Mouse (Mus musculus) thymus, postnatal 14 days (tissue): ENCODE measurements around the gene Ssr3.
"Not testable (repeated sequence)": the region's sequence is repeated elsewhere in the genome, so short reads cannot be mapped to it uniquely, and the experiment has no call there.

Experiments used
- DNase-seq: peaks from one replicate; pipeline ENCODE4 v3.0.0; 2021

Gene Ssr3

DNA sequence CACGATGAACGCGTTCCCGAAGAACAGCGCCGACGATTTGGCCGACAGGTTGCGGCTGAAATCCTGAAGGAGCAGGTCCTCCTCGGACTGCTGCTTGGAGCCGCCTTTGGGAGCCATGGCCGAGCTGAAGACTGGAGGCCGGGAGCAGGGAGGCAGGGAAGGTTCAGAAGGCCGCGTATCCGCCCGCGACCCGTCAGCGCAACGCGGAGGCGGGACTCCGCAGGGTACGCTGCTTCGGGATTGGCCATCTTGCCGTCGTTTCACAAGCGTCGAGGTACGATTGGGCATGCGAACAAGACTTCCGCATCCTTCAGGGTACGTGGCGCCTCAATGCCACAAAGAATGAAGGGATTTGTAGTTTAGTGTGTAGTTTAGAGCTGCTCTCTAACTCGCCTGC is at the start of gene Ssr3:
Ssr3 (minus strand) TSS at position 203 of the 397 bp plus-strand sequence.
- peak; percentile 96 for DNase-seq

GRCm38 (mm10) chr3:65441586-65442111 is 49.2 kb upstream of the Ssr3 start:
- DNase-seq: no peak

GRCm38 (mm10) chr3:65438511-65439228 is 46.2 kb upstream of the Ssr3 start:
- no peak for DNase-seq

DNA sequence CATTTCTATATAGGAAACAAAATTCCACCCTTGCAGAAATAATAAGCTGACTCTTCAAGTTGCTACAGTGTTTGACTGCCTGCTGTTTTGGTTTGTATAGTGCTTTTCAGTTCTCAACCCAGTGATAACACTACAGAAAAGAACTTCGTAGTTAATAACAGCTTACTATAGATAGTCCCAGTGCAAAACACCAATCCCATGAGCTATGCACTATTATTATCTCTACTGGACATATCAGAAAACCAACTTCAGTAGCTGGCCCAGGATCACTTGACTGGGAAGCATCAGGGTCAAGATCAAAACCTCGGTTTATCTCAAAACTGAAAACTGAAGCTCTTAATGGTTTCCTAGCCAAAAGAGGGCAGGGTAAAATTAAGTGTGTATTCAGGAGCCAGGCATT is 43.4 kb upstream of the Ssr3 start:
- no peak for DNase-seq

GRCm38 (mm10) chr3:65435101-65435571 is 42.7 kb upstream of the Ssr3 start:
- no peak for DNase-seq

- peak; percentile 19 for DNase-seq
These were observed 39.8 kb upstream of the Ssr3 start for GRCm38 (mm10) chr3:65432236-65432635.

DNA sequence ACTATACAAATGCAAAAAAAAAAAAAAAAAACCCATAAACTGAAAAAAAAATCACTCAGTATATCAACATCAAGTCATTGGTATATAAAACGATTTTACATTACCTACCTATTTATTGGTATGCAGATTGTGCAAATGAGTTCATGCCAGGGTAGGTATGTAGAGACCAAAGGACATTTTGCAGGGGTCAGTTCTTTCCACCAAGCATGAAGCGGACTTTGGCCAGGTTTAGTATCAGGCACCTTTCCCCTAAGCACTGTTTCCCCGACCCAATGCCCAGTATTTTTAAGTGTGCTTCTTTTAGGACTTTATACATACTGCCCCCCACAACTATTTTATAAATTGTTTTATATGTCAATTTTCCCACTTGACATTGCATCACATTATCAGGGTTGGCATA is 27.3 kb upstream of the Ssr3 start:
- DNase-seq: no peak

GRCm38 (mm10) chr3:65417913-65418594 is 25.6 kb upstream of the Ssr3 start:
- no peak for DNase-seq

DNA sequence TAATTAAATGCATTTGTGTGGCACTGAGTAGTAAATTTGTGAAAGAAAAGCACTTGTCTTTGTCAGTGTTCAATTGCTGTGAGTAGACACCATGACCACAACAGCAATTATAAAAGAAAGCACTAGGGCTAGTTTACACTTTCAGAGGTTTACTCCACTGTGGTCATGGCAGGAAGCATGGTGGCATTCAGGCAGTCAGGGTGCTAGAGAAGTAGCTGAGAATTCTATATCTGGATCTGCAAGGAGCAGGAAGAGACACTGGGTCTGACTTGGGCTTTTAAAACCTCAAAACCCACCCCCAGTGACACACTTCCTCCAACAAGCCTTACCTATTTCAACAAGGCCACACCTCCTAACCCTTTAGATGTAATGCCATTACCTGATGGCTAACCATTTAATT is 24.1 kb upstream of the Ssr3 start:
- DNase-seq: no peak

GRCm38 (mm10) chr3:65407891-65408290 is 15.5 kb upstream of the Ssr3 start:
- no peak for DNase-seq

- DNase-seq: no peak
These were observed 13.4 kb upstream of the Ssr3 start for GRCm38 (mm10) chr3:65405781-65406180.

- DNase-seq: no peak
These were observed 5.1 kb upstream of the Ssr3 start for GRCm38 (mm10) chr3:65397566-65397965.

- no peak for DNase-seq
These were observed 4.5 kb upstream of the Ssr3 start for GRCm38 (mm10) chr3:65396835-65397504.

DNA sequence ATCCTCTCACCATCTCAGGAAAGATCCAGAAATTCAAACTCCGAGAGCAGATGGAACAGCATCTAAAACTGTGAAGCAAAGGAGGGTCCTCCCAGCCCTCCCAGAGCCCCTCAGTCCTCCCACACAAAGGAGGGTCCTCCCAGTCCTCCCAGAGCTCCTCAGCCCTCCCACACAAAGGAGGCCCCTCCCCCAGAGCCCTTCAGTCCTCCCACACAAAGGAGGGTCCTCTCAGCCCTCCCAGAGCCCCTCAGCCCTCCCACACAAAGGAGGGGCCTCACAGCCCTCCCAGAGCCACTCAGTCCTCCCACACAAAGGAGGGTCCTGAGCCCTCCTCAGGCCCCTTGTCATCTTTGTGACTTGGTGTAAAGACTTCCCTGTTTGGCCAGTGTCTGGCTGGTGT is 2.7 kb upstream of the Ssr3 start:
- DNase-seq: not testable (repeated sequence)

DNA sequence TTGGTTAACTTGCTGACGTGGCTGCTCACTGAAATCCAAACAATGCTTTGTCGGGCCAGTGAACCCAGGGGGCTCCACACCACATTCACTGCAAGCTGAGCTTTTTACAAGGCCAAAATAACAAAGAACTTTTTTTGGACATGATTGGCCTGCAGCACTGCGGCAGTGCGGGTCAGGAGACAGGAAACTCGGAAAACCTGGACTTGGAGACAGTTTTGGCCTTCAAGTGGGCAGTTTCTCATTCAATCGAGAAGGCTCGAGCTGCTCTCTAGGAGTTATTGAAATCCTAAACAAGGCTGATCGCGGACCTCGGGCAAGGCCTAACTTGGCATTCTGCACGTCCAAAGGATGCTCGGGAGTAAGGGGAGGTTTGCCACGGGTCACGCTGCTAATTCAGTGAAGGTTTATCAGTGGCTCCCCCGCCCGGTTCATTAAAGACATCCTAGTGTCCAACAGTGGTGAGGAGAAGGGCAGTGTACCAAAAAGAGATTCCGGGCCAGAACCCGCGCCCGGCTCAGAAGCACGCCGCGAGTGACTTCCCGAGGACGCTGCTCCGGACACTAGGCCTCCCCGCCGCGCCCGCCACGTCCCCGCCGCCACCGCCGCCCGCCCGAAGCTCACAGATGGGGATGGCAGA is 521 bp downstream of the Ssr3 start:
- DNase-seq: peak; percentile 21

DNA sequence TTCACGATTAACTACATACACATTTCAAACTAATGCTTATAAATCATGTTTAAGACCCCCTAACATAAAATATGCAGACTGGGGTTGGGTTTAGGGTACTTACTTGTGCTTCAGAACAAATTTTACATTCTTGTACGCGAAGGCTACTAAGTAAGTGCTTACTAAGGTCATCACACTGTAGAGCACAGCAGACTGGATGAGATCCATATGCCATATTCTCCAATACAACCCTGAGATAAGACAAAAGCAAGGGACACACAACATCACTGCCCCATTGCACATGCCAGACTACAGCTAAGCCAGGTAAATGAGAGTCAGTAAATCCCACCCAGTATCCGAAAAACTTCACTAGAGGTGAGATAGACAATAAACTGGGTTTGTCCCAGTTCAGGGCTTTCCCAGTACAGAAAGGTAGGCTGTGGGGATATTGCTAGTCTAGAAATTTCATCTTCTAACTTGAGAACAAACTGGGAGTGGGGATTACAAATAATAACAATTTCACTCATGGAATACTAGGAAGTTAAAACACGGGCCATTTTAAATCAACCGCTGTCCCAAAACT is 1.1 kb downstream of the Ssr3 start:
- no peak for DNase-seq

DNA sequence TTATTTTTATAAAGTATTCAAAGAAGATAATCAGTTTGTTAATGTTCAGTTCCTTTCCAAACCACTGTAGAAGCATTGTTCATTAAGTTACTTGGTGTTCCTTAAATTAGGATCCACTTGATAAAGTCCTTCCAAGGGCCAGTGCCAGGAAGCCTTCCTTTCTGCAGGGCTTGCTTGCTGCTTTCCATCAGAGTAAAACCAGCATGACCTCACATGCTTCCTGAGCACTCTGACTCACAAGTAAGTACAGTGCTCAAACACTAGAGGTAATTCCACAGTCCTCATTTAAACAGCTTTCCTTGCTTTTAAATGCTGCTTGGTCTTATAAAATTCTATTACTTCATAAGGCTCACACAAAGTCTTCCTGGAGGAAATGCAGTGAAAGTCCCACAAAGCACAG is 6.7 kb downstream of the Ssr3 start:
- DNase-seq: no peak

DNA sequence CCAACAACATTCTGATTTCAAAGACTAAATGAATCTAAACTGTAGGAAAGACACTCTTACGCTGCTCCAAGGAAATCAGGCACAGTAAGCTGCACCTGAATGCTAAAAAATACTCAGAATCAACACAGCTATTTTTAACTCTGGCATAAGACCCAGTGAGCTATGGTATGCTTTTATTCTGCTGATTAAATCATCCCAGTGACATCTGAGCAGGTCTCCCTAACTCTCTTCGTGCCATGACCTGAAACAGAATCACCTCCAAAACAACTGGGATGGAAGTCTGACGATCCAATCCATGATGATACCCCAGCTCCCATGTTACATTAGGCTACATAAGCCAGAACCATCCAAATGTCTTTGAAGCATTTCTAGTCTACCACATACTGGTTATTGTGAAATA is 8.0 kb downstream of the Ssr3 start:
- no peak for DNase-seq

DNA sequence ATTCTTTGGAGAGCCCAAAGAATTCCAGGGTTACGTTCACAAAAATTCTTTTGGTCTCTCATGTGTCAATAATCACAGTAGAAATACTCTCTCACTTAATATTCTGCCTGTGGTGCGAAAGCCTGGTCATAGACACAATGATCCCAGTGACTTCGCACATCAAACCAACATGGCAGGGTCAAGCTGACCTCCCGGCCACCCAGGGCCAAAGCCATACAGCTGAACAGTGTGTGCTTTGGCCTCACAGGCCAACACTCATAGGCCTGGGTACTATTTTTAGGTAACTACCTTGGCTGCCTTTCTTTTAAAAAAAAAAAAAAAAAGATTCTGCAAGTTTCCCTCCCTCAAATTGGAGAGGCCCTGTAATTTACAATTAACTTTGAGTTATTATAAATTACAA is 11.3 kb downstream of the Ssr3 start:
- DNase-seq: no peak

DNA sequence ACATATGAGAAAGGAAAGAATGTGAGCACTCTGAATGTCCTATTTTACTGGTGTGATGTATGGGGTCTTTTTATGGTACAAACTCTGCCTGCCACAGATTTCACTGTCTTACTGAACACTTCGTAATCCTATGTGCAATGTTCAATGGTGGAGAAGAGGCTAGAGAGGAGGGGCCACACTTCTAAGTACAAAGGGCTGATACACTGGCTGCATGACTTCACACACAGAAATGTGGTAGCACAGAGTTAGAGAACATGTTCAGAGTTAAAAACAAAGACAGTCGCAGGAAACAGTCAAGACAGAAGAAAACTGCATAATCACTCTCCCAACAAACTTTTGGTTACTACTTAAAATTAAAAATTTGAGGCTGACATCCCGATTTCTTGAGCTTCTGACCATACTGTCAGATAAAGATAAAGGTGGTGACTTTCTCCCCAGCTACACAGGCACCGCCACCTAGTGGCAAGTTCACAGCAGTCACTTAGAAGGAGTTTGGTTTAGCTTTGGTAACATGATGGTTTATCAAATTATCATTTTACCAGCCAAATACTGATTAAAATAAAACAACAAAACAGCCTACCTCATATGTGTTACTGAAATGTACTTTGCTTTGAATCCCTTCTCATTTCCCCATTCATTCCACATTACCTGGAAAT is 12.4 kb downstream of the Ssr3 start:
- DNase-seq: peak; percentile 36

DNA sequence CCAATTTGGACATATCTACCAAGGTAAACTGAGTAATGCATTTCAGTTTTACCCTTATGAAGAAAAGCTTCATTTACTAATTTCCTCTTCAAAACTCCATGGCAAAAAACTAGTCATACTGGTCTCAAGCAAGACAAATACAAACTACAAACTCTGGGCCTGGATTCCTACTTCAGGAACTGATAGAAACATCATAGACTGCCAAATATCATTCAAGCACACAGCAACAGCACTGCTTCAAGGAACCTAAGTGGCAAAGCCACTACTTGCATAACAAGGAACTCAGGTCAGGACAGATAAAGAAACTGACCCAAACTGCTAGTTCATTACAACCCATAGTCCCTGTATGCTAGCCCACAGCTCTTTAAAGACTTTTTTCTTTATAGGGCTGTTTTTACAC is 13.7 kb downstream of the Ssr3 start:
- DNase-seq: no peak

DNA sequence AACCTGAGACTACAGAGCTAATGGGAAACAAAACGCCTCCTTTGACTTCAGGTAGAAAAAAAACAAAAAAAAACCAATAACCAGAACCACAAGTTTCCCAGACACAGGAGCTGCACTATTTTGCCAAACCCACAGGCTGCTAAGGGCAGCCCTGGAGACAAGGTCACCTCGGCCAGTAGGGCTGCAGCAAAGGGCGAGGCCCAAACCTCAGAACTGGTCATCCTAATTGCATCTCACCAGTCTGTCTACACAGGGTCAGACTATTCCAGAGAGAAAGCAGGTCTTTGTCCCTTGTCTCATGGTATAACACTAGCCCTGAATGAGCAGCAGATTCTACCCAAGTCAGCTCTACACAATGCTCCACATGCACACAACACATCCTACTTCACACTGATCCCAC is 17.7 kb downstream of the Ssr3 start:
- DNase-seq: no peak
